Mouse (Mus musculus): ENCODE data around the gene Amd1. TPM values are rescaled to one million over a fixed set of nuclear protein-coding genes. Genes with fewer than 3 reads are reported as not detected.

Gene Amd1
- total and polyA plus RNA-seq, 3 experiments: 81.2 to 102 TPM; not detected in 1

DNA sequence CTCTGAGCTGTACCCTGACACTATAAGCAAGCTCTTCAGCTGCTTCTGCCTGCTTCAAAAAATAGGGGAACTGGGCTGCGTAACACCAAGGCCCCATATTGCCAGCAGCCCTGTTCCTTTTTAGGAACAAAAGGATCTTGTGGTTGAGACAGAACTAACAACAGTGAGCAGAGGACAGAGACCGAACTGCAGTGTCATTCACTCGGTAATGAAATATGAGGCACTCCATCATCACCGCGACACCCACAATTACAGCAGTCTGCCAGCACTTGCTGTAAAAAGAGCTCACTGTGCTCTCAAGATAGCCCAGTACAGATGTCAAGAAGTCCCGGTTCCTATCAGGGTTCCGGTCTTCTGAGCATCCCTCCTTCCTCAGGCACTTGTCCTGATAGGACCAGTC, 26.0 kb downstream of the Amd1 start:
- peak; percentile 93 for DNase-seq (ENCODE audit: low read depth, low spot score)
- no peaks in the 10 kb centered on the region for H3K9me3 ChIP-seq (replicated peaks; ENCODE audit: insufficient read depth, low read length)
- H3K36me3 ChIP-seq (ENCODE audit: control insufficient read depth in 1 of 2, insufficient read depth in 2 of 2, low read length in 2 of 2): peaks cover 0 to 17% of the 10 kb centered on the region in 2 experiments; a peak in 2 of 4 replicates
- H3K27ac ChIP-seq (ENCODE audit: control insufficient read depth, low read depth, low read length): peak overlapping the region; percentile 83
- TF ChIP-seq EP300 (IDR thresholded peaks at IDR 0.05; ENCODE audit: low read depth in 1 of 2, low read length in 2 of 2) (peak in 1 of 2 experiments; percentile 45; a peak in 3 of 4 replicates), POLR2A (IDR thresholded peaks at IDR 0.05; ENCODE audit: control insufficient read depth in 1 of 2, insufficient read depth in 1 of 2, low read depth in 1 of 2, low read length in 2 of 2, poor library complexity in 1 of 2) (peak in 1 of 2 experiments; percentile 40; a peak in 1 of 4 replicates), USF1 (IDR thresholded peaks at IDR 0.05; ENCODE audit: low read depth, low read length) (no peak), CHD2 (IDR thresholded peaks at IDR 0.05; ENCODE audit: low read length) (no peak), TAL1 (IDR thresholded peaks at IDR 0.05; ENCODE audit: low read length) (peak; percentile 58), HCFC1 (IDR thresholded peaks at IDR 0.05; ENCODE audit: low read depth, low read length) (peak; percentile 48; the same call in 1 of the 2 replicates), SIN3A (IDR thresholded peaks at IDR 0.05; ENCODE audit: low read length) (peak; percentile 62; the same call in 1 of the 2 replicates), GATA1 (IDR thresholded peaks at IDR 0.05; ENCODE audit: low read depth, low read length) (0 out of 2 replicates have a peak, but pooled peaks have one; percentile 26), TBP (IDR thresholded peaks at IDR 0.05; ENCODE audit: low read depth, low read length) (peak; percentile 83), ETS1 (IDR thresholded peaks at IDR 0.05; ENCODE audit: low read depth, low read length) (peak; percentile 66), RAD21 (IDR thresholded peaks at IDR 0.05; ENCODE audit: low read depth, low read length) (peak; percentile 2; the same call in 1 of the 2 replicates), ZMIZ1 (IDR thresholded peaks at IDR 0.05; ENCODE audit: low read depth, low read length) (no peak)
- peak overlapping the region; percentile 23 to 50 for H3K4me3 ChIP-seq (ENCODE audit: control insufficient read depth in 1 of 2, insufficient read depth in 1 of 2, low read depth in 2 of 2, low read length in 2 of 2)
- H3K79me2 ChIP-seq (ENCODE audit: control insufficient read depth, insufficient read depth, low read length, poor library complexity): no peaks in the 10 kb centered on the region
- no peaks in the 10 kb centered on the region for H3K27me3 ChIP-seq (ENCODE audit: control insufficient read depth in 1 of 2, insufficient read depth in 2 of 2, low read length in 2 of 2)
- H3K9ac ChIP-seq (ENCODE audit: control insufficient read depth, low read depth, low read length, poor library complexity, severe bottlenecking): peak overlapping the region; percentile 62
- peaks cover 9 to 31% of the 10 kb centered on the region in 2 experiments for H3K4me1 ChIP-seq (ENCODE audit: control insufficient read depth in 1 of 2, insufficient read depth in 2 of 2, low read length in 2 of 2)

DNA sequence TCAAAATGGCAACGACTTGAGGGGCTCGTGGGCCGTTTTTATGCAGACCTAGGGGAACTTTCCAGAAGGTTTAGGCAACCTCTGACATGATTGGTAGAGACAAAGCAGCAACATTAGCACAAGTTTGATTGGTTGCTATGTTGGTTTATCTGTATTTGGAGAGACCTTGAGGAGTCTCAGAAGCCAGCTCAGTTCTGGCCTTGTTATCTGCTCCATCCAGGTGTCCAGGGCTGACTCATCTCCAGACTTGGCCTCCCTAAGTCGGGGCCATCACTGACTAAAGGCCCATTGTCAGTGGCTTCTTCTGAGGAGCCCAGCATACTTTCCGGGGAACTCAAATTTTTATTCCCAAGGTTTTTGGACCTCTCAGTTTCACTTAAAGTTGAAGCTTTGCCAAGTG, 28.0 kb downstream of the Amd1 start:
- H3K4me3 ChIP-seq (ENCODE audit: control insufficient read depth in 1 of 2, insufficient read depth in 1 of 2, low read depth in 2 of 2, low read length in 2 of 2): no peak overlapping the region
- TF ChIP-seq TCF12 (IDR thresholded peaks at IDR 0.05; ENCODE audit: low read depth, low read length) (peak; percentile 85), TAL1 (IDR thresholded peaks at IDR 0.05; ENCODE audit: low read length) (peak; percentile 96), EP300 (IDR thresholded peaks at IDR 0.05; ENCODE audit: low read depth in 1 of 2, low read length in 2 of 2) (peak; percentile 82 to 90), RCOR1 (IDR thresholded peaks at IDR 0.05; ENCODE audit: low read depth, low read length) (no peak; the same call in 1 of the 2 replicates), BHLHE40 (IDR thresholded peaks at IDR 0.05; ENCODE audit: borderline replicate concordance, low read depth, low read length) (no peak), MXI1 (IDR thresholded peaks at IDR 0.05; ENCODE audit: low read depth, low read length) (no peak; the same call in 1 of the 2 replicates), ZNF384 (IDR thresholded peaks at IDR 0.05; ENCODE audit: low read depth, low read length) (no peak), POLR2A (IDR thresholded peaks at IDR 0.05; ENCODE audit: control insufficient read depth in 1 of 2, insufficient read depth in 1 of 2, low read depth in 1 of 2, low read length in 2 of 2, poor library complexity in 1 of 2) (peak in 1 of 2 experiments; percentile 44; a peak in 2 of 4 replicates), E2F4 (IDR thresholded peaks at IDR 0.05; ENCODE audit: borderline replicate concordance, low read depth, low read length) (no peak), RAD21 (IDR thresholded peaks at IDR 0.05; ENCODE audit: low read depth, low read length) (no peak), ZKSCAN1 (IDR thresholded peaks at IDR 0.05; ENCODE audit: low read depth, low read length) (no peak), GATA1 (IDR thresholded peaks at IDR 0.05; ENCODE audit: low read depth, low read length) (peak; percentile 93), MAFK (IDR thresholded peaks at IDR 0.05; ENCODE audit: borderline replicate concordance, low read depth, low read length) (no peak), SIN3A (IDR thresholded peaks at IDR 0.05; ENCODE audit: low read length) (peak; percentile 27; the same call in 1 of the 2 replicates), JUND (IDR thresholded peaks at IDR 0.05; ENCODE audit: low read depth, low read length) (peak; percentile 79), ETS1 (IDR thresholded peaks at IDR 0.05; ENCODE audit: low read depth, low read length) (peak; percentile 73), ZC3H11A (IDR thresholded peaks at IDR 0.05; ENCODE audit: low read depth, low read length) (no peak)
- H3K27me3 ChIP-seq (ENCODE audit: control insufficient read depth in 1 of 2, insufficient read depth in 2 of 2, low read length in 2 of 2): no peaks in the 10 kb centered on the region
- DNase-seq (ENCODE audit: low read depth, low spot score): peak; percentile 87
- H3K79me2 ChIP-seq (ENCODE audit: control insufficient read depth, insufficient read depth, low read length, poor library complexity): no peaks in the 10 kb centered on the region
- H3K4me1 ChIP-seq (ENCODE audit: control insufficient read depth in 1 of 2, insufficient read depth in 2 of 2, low read length in 2 of 2): peaks cover 9 to 31% of the 10 kb centered on the region in 2 experiments
- H3K27ac ChIP-seq (ENCODE audit: control insufficient read depth, low read depth, low read length): peak overlapping the region; percentile 59
- peak overlapping the region; percentile 3; the same call in 1 of the 2 replicates for H3K9ac ChIP-seq (ENCODE audit: control insufficient read depth, low read depth, low read length, poor library complexity, severe bottlenecking)
- no peaks in the 10 kb centered on the region for H3K9me3 ChIP-seq (replicated peaks; ENCODE audit: insufficient read depth, low read length)
- H3K36me3 ChIP-seq (ENCODE audit: control insufficient read depth in 1 of 2, insufficient read depth in 2 of 2, low read length in 2 of 2): peaks cover 0 to 17% of the 10 kb centered on the region in 2 experiments; a peak in 2 of 4 replicates

Measured in MEL (cell line).